Mouse (Mus musculus): ENCODE results near the gene Hcrtr1. TPM values are rescaled to one million over a fixed set of nuclear protein-coding genes. Genes with fewer than 3 reads are reported as not detected.

The Hcrtr1 gene
- total RNA-seq, 2 experiments from 2014 or later = 1.6 to 2.3 TPM

DNA sequence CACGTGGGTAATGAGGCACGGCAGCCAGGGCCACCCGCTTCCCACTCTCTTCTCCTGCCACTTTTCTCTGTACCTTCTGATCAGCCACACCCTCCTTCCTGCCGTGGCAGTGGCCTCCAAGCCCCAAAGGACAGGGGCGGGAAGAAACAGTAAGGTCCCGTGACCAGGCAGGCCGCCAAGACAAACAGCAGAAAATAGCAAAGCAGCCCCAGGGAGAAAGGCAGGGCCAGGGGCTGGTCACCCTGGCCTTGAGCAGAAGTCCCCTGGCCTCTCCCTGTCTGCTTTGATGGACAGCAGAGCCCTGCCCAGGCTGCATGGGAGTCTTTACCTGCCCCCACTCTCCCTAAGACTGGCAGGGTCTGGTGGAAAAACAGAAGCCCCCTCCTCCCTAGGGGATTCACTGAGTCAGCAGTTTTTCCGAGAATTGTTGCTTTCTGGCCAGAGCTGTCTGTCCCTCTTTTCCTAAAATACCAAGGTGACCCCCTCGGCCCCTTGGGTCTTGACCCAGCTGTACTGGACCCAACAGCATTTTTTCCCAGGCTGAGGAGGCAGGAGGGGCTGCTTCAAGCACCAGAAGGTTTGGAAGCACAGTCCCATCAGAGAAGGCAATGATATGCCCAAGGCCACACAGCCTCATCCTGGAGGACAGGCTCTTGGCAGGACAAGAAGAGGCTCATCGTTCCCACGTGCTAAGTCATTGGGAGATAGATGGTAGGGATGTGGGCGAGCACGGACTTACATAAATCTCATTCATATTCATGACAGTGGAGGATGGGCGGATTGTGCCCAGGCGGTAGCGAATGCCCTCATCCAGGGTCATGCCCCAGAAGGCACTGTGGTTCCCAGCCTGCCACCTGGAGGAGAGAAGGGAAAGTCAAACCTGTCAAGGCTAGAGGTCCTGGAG lies 29.4 kb upstream of the Hcrtr1 start:
- no peak for DNase-seq (ENCODE audit: low spot score in 2 of 2)

GRCm38 (mm10) chr4:130167814-130168213 lies 28.7 kb upstream of the Hcrtr1 start:
- no peak for DNase-seq (ENCODE audit: low spot score in 2 of 2)

DNA sequence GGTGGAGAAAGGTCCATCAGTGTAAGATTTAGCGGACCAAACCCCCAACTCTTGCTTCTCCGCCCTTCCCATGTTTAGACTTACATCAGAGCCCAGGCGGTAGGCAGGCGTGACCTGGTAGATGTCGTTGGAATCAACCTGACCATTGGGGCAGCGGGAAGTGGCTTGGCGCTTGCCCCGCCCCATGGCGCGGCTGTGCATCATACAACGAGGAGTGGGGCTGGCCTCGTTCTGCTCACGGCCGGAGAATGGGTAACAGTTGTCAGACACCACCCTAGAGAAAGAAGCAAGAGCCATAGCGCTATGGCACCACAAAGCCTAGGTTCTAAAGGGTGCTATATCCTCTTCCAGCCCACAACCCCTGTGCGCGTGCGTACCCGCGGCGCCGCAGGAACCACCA lies 28.2 kb upstream of the Hcrtr1 start:
- no peak for DNase-seq (ENCODE audit: low spot score in 2 of 2)

GRCm38 (mm10) chr4:130166592-130166991 lies 27.4 kb upstream of the Hcrtr1 start:
- DNase-seq (ENCODE audit: low spot score in 2 of 2) = no peak

GRCm38 (mm10) chr4:130166061-130166460 lies 26.9 kb upstream of the Hcrtr1 start:
- no peak for DNase-seq (ENCODE audit: low spot score in 2 of 2)

GRCm38 (mm10) chr4:130164121-130164520 lies 25.0 kb upstream of the Hcrtr1 start:
- no peak for DNase-seq (ENCODE audit: low spot score in 2 of 2)

GRCm38 (mm10) chr4:130163391-130163861 lies 24.3 kb upstream of the Hcrtr1 start:
- DNase-seq (ENCODE audit: low spot score in 2 of 2) = no peak

- DNase-seq (ENCODE audit: low spot score in 2 of 2) = no peak
These were observed 22.2 kb upstream of the Hcrtr1 start for GRCm38 (mm10) chr4:130161349-130161748.

DNA sequence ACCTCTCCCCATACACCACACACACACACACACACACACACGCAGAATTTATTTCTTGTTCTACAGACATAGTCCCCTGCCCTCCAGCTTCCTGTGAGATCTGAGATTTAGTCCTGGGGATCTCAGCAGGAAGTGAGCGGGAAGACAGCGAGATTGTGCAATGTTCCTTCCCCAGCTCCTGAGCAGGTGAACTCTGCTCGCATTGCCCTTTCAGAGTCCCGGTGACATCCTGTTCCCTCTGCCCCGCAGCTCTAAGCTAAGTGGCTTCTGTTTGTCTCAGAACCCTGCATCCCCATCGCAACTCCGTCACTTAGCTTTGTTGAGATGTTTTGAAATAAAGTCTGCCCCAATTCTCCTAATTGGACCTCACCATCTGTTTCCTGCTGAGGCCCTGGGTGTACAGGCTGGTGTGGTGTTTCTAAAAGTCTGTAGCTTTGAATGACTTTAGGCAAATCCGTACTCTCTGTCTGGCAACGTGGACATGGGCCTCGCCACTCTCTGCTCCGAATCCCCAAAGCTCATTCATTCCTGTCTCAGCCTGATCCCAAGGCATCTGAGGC lies 17.7 kb upstream of the Hcrtr1 start:
- no peak for DNase-seq (ENCODE audit: low spot score in 2 of 2)

GRCm38 (mm10) chr4:130154250-130154649 lies 15.1 kb upstream of the Hcrtr1 start:
- no peak for DNase-seq (ENCODE audit: low spot score in 2 of 2)

DNA sequence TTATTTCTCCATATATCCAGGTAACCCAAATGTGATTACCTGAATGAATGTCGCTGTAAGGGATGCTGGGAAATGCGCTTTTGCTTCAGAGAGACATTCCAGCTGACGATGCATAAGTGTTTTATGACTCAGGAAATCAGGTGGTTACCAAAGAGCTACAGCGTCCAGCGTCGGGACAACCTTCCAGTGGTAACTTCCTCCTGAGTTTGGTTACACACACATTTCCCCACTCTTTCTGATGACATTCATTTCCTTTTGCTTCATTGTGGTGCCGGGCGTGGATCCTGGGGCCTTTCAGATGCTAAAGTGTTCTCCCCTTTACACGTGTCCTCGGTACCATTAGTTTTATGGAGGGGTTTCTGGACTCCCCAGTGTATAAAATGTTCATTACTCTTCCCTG lies 9.2 kb upstream of the Hcrtr1 start:
- DNase-seq (ENCODE audit: low spot score in 2 of 2) = no peak

- no peak for DNase-seq (ENCODE audit: low spot score in 2 of 2)
These were observed 2.6 kb upstream of the Hcrtr1 start for GRCm38 (mm10) chr4:130141786-130142185.

DNA sequence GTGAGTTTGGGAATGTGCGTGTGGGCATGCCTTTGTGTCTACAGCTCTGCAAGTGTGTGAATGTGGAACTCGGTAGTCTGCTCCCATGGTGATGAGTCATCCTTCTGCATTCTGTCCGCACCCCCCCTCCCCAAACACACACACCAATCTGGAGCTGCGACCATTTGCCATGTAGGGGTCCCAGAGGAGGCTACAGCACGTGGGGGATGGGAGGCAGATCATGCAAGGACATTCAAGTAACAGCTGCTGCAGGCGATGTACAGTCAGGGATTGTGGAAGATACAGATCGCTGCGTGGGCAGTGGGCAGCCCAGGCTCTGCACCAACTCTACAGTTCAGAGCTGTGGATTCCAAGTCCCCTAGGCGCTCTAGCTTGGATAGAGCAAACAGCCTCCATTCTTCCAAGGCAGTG lies 1.8 kb upstream of the Hcrtr1 start:
- peak; percentile 44 to 66 for DNase-seq (ENCODE audit: low spot score in 2 of 2)

DNA sequence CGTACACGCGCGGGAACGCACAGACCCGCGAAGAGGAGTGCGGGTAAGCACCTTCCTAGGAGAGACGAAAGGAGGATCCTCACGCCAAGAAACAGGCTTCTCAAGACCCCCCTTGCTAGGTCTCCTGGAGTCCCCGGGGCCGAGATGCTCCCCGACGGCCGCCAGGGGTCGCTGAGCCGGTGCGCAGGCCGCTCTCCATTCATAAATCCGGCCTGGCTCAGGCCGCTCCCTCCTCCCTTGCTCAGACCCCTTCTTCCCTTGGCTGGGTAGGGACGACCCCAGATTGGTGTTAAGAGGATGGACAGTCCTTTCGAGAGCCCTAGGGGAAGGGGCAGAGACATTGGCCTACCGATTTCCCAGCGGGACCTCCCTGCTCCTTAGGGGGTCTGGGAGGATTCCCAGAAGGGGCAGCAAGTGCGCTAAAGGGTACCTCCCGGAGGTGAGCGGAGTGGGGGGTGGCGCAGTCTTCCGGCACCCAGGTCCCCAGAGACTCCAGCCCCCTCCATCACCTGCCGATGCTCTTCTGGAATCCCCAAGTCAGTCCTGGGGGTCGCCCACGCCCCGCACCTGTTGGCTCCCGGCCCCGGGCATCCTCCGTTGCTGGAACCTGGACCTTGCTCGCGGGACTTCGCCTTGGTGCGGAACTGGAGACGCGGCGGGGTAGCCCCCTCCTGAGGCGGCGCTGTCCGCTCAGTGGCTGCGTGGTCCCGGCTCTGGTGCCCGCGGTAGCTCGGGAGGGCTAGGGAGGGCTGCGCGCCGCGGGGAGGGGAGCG lies 532 bp downstream of the Hcrtr1 start:
- DNase-seq (ENCODE audit: low spot score in 2 of 2) = peak; percentile 28 to 67

DNA sequence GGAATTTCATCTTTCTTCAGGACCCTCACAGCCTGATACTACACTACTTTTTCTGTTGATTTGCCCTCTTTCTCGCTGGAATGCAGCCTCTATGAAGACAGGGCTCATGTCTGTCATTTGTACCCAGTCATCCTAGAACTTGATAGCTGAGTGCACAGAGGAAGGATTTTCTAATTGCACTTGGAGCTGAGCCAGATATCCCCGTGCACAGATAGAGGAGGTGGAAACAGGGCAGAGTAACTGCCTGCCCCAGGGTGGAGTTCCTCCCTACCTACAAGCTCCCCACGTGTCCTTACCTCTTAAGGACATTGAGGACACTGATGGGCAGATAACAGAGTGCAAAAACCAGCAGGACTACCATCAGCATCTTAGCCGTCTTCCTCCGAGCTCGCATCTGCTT lies 5.8 kb downstream of the Hcrtr1 start:
- no peak for DNase-seq (ENCODE audit: low spot score in 2 of 2)

DNA sequence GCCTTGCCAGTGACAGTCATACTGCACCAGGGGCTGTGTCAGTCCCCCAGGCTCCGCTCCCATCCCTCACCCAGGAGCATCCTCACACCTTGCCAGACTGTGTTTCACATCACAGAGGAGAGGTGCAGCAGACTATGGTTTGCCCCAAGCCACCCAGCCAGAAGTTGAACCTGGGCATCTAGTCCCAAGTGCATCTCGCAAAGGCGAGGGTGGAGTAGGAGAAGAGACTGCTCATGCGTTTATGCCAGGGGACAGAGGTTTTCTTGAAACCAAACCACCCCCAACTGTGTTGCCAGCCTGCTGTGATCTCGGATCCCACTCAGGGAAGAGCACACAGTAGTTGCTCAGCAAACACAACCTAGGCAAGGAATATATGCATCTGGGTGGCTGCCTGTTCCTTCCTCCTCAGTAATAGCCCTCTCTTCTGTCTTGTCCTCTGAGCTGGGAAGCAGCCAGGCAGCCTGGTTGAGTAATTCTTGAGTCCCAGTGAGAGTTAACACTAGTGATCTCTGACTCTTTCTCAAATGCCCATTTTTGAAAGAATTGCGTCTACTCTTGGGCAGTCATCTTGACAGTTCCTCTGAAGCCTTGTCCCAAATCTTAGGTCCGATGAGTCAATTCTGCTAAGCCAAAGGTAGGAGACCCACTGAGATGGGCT lies 7.6 kb downstream of the Hcrtr1 start:
- DNase-seq (ENCODE audit: low spot score in 2 of 2) = no peak

- DNase-seq (ENCODE audit: low spot score in 2 of 2) = no peak
These were observed 8.4 kb downstream of the Hcrtr1 start for GRCm38 (mm10) chr4:130130641-130131350.

DNA sequence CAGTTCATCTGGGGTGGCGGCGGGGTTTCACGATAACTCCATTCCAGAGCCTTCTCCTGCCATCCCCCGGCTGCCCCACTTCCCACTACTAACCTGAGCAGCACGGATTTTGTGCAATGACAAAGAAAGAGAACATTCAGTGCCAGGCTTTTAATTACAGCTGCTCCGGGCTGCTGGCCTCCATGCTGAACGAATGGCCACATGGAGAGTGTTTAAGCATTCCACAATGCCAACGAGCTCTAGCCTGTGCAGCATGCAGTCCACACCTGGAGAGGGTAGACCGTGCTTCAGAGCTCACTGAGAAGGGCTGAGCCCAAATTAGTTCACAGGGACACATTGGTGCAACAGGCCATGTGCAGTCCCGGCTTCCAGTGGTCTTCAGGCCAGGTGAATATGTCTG lies 9.1 kb downstream of the Hcrtr1 start:
- no peak for DNase-seq (ENCODE audit: low spot score in 2 of 2)

DNA sequence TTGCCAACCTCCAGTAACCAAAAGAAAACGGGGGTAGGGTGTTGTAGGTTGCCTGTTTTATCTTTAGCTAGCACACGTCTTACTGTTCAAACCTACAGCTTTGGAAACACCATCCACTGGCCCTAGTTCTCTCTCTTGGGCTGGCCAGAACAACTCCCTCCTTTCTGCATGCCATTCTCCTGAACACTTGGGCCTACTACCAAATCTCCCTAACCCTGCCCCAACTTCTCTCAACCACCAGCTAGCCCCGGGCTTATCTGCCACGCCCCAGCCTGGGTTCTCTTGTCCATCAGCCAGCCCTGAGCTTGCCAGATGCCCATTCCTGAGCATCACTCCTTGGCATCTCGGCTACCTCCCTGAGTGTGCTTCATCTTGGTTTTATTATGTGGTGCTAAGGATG lies 10.3 kb downstream of the Hcrtr1 start:
- DNase-seq (ENCODE audit: low spot score in 2 of 2) = no peak

GRCm38 (mm10) chr4:130125935-130126334 lies 13.2 kb downstream of the Hcrtr1 start:
- no peak for DNase-seq (ENCODE audit: low spot score in 2 of 2)

DNA sequence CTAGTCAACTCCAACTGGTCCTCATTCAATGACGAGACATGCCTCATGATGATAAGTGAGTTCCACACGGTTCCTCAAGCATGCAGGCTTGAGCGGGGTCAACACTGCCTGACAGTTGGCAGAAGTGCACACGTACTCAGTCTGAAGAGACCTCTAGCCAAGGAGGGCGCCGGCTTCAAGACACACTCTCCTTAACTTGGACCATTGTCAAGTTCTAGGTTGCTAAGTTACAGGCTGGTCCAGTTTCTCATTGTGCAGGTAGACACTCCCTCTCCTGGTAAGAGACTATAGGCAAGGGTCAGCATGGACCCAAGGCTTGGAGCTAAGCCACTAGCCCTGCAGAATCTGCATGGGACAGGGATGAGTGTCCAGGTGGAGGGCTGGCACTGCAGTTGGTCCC lies 14.0 kb downstream of the Hcrtr1 start:
- no peak for DNase-seq (ENCODE audit: low spot score in 2 of 2)
